Mouse (Mus musculus) Patski (cell line): ENCODE measurements at regions not wholly inside any gene's neighbourhood (a gene's known extent, or its start where the extent isn't known, plus 50 kb on each side); places are given as distances from the start of the nearest gene placed in this dataset.

Source experiments
- ATAC-seq: fragments of 100-300 bp; one replicate; pipeline ENCODE4 v1.8.0; 2021
- CTCF ChIA-PET: fragments of 350-600 bp; sonication (Branson Sonifier 250); formaldehyde crosslinking; loops from one replicate; lab custom pipeline; 2022; ENCODE audit warnings: inconsistent platforms; lab: Charles Lee
- POLR2A ChIA-PET: fragments of 350-600 bp; sonication (Branson Sonifier 250); formaldehyde crosslinking; loops from one replicate; lab custom pipeline; 2022; ENCODE audit warnings: antibody characterized with exemption, inconsistent platforms; lab: Charles Lee
- DNase-seq: peaks from one replicate; pipeline ENCODE4 v3.0.0-alpha.2; 2011; ENCODE audit warnings: low read depth, low spot score
- H3K27me3 ChIP-seq: fragments of 371-371 bp; one replicate; pipeline ENCODE4 v1.5.1; 2021
- CTCF ChIP-seq: fragments of 100-300 bp; IDR thresholded peaks from one replicate; pipeline ENCODE4 v1.5.1; 2021
- in situ Hi-C: fragments of 300-500 bp; cut with MboI; formaldehyde crosslinking; loops from 3 replicates; pipeline ENCODE4 v1.11.1; 2018; ENCODE audit warnings: low pct_unique_long_range_greater_than_20kb, mixed read lengths

- in situ Hi-C loops, result no loop called here
- no peak for TF ChIP-seq CTCF
- ChIA-PET CTCF (no interaction called here), POLR2A (no interaction called here)
- H3K27me3 ChIP-seq, result no peaks in the 10 kb centered on the region
- ATAC-seq (no peak), DNase-seq (no peak)
These were observed 641.1 kb upstream of the Fam19a5 start for GRCm38 (mm10) chr15:86903006-86903405.

- no peaks in the 10 kb centered on the region for H3K27me3 ChIP-seq
- in situ Hi-C loops, result no loop called here
- ATAC-seq (no peak), DNase-seq (no peak)
- TF ChIP-seq CTCF, result no peak
- POLR2A ChIA-PET, result no interaction called here
- CTCF ChIA-PET, result no interaction called here
These were observed 630.8 kb upstream of the Fam19a5 start for GRCm38 (mm10) chr15:86913276-86913675.

- ChIA-PET CTCF (no interaction called here), POLR2A (no interaction called here)
- ATAC-seq (no peak), DNase-seq (no peak)
- in situ Hi-C loops, result no loop called here
- TF ChIP-seq CTCF, result no peak
- no peaks in the 10 kb centered on the region for H3K27me3 ChIP-seq
These were observed 626.2 kb upstream of the Fam19a5 start for GRCm38 (mm10) chr15:86917891-86918290.

- in situ Hi-C loops, result no loop called here
- H3K27me3 ChIP-seq, result no peaks in the 10 kb centered on the region
- POLR2A ChIA-PET, result no interaction called here
- no peak for TF ChIP-seq CTCF
- no peak for DNase-seq
- ATAC-seq, result no peak
- CTCF ChIA-PET, result no interaction called here
These were observed 624.4 kb upstream of the Fam19a5 start for GRCm38 (mm10) chr15:86919704-86920103.

- no peak for ATAC-seq
- CTCF ChIA-PET, result no interaction called here
- no peaks in the 10 kb centered on the region for H3K27me3 ChIP-seq
- POLR2A ChIA-PET, result no interaction called here
- in situ Hi-C loops, result no loop called here
- DNase-seq, result no peak
- no peak for TF ChIP-seq CTCF
These were observed 623.9 kb upstream of the Fam19a5 start for GRCm38 (mm10) chr15:86920185-86920584.

- ChIA-PET CTCF (no interaction called here), POLR2A (no interaction called here)
- H3K27me3 ChIP-seq, result peaks cover 3% of the 10 kb centered on the region
- TF ChIP-seq CTCF, result no peak
- DNase-seq (no peak), ATAC-seq (no peak)
- in situ Hi-C loops, result no loop called here
These were observed 622.7 kb upstream of the Fam19a5 start for GRCm38 (mm10) chr15:86921401-86921800.

GRCm38 (mm10) chr15:86925081-86925749 lies 618.9 kb upstream of the Fam19a5 start:
- ATAC-seq (no peak), DNase-seq (no peak)
- ChIA-PET POLR2A (no interaction called here), CTCF (no interaction called here)
- TF ChIP-seq CTCF, result no peak
- peaks cover 4% of the 10 kb centered on the region for H3K27me3 ChIP-seq
- in situ Hi-C loops, result no loop called here

- no peaks in the 10 kb centered on the region for H3K27me3 ChIP-seq
- no peak for ATAC-seq
- in situ Hi-C loops, result no loop called here
- DNase-seq, result no peak
- ChIA-PET CTCF (no interaction called here), POLR2A (interaction anchor here (0.7 kb wide), 1 partner anchor 170 kb away, joined by 3 read pairs; no protein-coding TSS in a partner anchor)
- TF ChIP-seq CTCF, result no peak
These were observed 611.6 kb upstream of the Fam19a5 start for GRCm38 (mm10) chr15:86932345-86933075.

- in situ Hi-C loops, result no loop called here
- TF ChIP-seq CTCF, result no peak
- no peaks in the 10 kb centered on the region for H3K27me3 ChIP-seq
These were observed 606.7 kb upstream of the Fam19a5 start for GRCm38 (mm10) chr15:86937364-86937763.

GRCm38 (mm10) chr15:86944529-86944928 lies 599.6 kb upstream of the Fam19a5 start:
- ATAC-seq, result no peak
- POLR2A ChIA-PET, result no interaction called here

More at GRCm38 (mm10) chr15:86937364-86937763, 606.7 kb upstream of the Fam19a5 start:
- DNase-seq (no peak), ATAC-seq (no peak)
- CTCF ChIA-PET, result interaction anchor here (1.3 kb wide), 1 partner anchor 12 kb away, joined by 3 read pairs; no protein-coding TSS in a partner anchor
- POLR2A ChIA-PET, result no interaction called here

GRCm38 (mm10) chr15:86952593-86952992 lies 591.5 kb upstream of the Fam19a5 start:
- DNase-seq, result no peak
- POLR2A ChIA-PET, result no interaction called here
- no peak for TF ChIP-seq CTCF
- in situ Hi-C loops, result no loop called here
- CTCF ChIA-PET, result no interaction called here
- no peaks in the 10 kb centered on the region for H3K27me3 ChIP-seq
- ATAC-seq, result no peak

More at GRCm38 (mm10) chr15:86944529-86944928, 599.6 kb upstream of the Fam19a5 start:
- CTCF ChIA-PET, result no interaction called here
- in situ Hi-C loops, result no loop called here
- DNase-seq, result no peak
- no peaks in the 10 kb centered on the region for H3K27me3 ChIP-seq
- no peak for TF ChIP-seq CTCF
